Mouse (Mus musculus) sigmoid colon, adult 10 weeks (tissue): ENCODE results near the gene Zkscan6. TPM values are rescaled to one million over a fixed set of nuclear protein-coding genes. Genes with fewer than 3 reads are reported as not detected.

Experiments
- polyA plus RNA-seq: library from polyadenylated mRNA; stranded (reverse); fragments of 350-450 nt; fragmentation: Illumina TruSeq; extraction: RNeasy Lipid Tissue Mini Kit (QIAGEN cat#74804); gene quantifications from one replicate; pipeline ENCODE4 v1.2.3, GENCODE M21; 2014; ENCODE audit warnings: low read depth, low replicate concordance

Gene Zkscan6
- polyA plus RNA-seq, result 6.4 TPM

GRCm38 (mm10) chr11:65806909-65807504, at the start of gene Zkscan6:
TSS of gene Zkscan6 (plus strand) at chr11:65807175.

GRCm38 (mm10) chr11:65788154-65788553, 18.8 kb upstream of the Zkscan6 start, which contains the start of gene Map2k4:
TSS of gene Map2k4 (minus strand) at chr11:65788297.

Other genes with a start within 250 kb of the Zkscan6 start
- 94.3 TPM for gene Map2k4, start 18.9 kb upstream of the Zkscan6 start, polyA plus RNA-seq